Mouse (Mus musculus) kidney, embryonic 15.5 days (tissue): ENCODE measurements around the gene Slc25a54. TPM values are rescaled to one million over a fixed set of nuclear protein-coding genes. Genes with fewer than 3 reads are reported as not detected.

Experiments
- ATAC-seq: fragments of 200-750 bp; cut with Nextera tagmentation; replicated peaks from 2 replicates; pipeline ENCODE4 v1.8.0; 2017; ENCODE audit warnings: moderate TSS enrichment; ENCODE audit not compliant: low FRiP score
- H3K27ac ChIP-seq: fragments of 300-500 bp; sonication (generic); 2 replicates; pipeline ENCODE4 v1.5.1; 2015; ENCODE audit warnings: mild to moderate bottlenecking, inconsistent platforms
- H3K27me3 ChIP-seq: fragments of 300-500 bp; sonication (generic); 2 replicates; pipeline ENCODE4 v1.6.1; 2015; ENCODE audit warnings: inconsistent platforms
- H3K36me3 ChIP-seq: fragments of 300-500 bp; sonication (generic); 2 replicates; pipeline ENCODE4 v1.6.1; 2015; ENCODE audit warnings: inconsistent platforms
- H3K4me1 ChIP-seq: fragments of 300-500 bp; sonication (generic); 2 replicates; pipeline ENCODE4 v1.6.1; 2015; ENCODE audit warnings: inconsistent platforms
- H3K4me2 ChIP-seq: fragments of 300-500 bp; sonication (generic); 2 replicates; pipeline ENCODE4 v1.6.1; 2015; ENCODE audit warnings: moderate library complexity, mild to moderate bottlenecking, inconsistent platforms
- H3K4me3 ChIP-seq: fragments of 300-500 bp; sonication (generic); replicated peaks from 2 replicates; pipeline ENCODE4 v1.5.1; 2015; ENCODE audit warnings: mild to moderate bottlenecking, inconsistent platforms
- H3K9ac ChIP-seq: fragments of 300-500 bp; sonication (generic); 2 replicates; pipeline ENCODE4 v1.6.1; 2015; ENCODE audit warnings: mild to moderate bottlenecking, inconsistent platforms
- H3K9me3 ChIP-seq: fragments of 300-500 bp; sonication (generic); replicated peaks from 2 replicates; pipeline ENCODE4 v1.6.1; 2016; ENCODE audit warnings: inconsistent platforms
- WGBS: fragments of 180-500 bp; shearing (Covaris S2); methylation state at CpG from one replicate; pipeline ENCODE4 v1.1.7; 2015; ENCODE audit warnings: mixed read lengths; 5-methylcytosine and 5-hydroxymethylcytosine counted together
- polyA plus RNA-seq: library from polyadenylated mRNA; unstranded; fragments of >200 nt; fragmentation: Nextera tagmentation; extraction: Ambion mirVana; gene quantifications from 2 replicates; pipeline ENCODE4 v1.2.1, GENCODE M21; 2015

The Slc25a54 gene
- not detected in 2 replicates for polyA plus RNA-seq

DNA sequence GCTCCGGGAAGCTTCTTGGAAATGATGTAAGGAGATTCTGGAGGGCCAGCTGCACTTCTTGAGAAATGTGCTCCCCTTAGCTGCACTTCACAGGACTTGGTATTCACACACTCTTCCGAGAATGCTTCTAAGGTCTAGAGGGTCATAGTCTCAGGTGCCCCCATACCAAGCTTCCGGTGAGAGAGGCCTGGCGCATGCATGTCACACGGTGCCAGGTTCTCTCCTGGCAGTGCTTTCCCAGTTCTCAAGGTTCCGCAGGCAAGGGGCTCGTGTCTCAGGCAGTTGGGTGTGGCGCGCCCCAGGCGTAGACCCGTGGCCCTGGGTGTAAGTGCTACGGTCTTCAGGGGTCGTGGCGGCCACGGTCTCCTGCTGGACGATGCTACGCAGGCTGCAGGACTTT, at the start of gene Slc25a54:
Gene Slc25a54, plus strand, starts transcription at position 301 of the 400 bp plus-strand sequence.
- WGBS, result 94% methylated on average over 17 of the region's 17 CpGs
- Histone ChIP-seq H3K9ac (no peak within 1 kb of the TSS), H3K9me3 (no peaks in the 10 kb centered on the region), H3K4me2 (no peak within 1 kb of the TSS), H3K36me3 (no peaks in the 10 kb centered on the region), H3K27ac (no peak within 1 kb of the TSS), H3K4me3 (no peak within 1 kb of the TSS), H3K27me3 (no peaks in the 10 kb centered on the region), H3K4me1 (no peaks in the 10 kb centered on the region)
- ATAC-seq, result no peak

DNA sequence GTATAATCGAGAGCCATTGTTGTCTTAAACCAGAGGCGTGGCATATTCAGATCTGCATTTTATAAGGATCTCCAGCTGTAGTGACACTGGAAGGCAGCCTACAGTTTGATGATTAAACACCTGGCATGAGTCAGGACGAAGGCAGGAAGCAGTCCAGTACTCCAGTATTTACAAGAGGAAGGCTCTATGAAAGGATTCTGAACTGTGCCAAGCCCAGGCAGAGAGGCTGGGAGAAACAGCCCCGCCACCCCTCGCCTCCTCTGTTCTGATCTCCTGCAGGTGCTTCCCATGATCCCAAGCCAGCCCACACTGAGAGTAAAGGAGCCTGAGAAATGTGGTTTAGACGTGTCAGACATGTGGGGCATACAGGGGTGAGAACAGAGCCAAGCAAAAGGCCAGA, 49.5 kb upstream of the Slc25a54 start:
- H3K4me2 ChIP-seq, result no peak overlapping the region
- H3K4me3 ChIP-seq, result no peak overlapping the region
- no peak overlapping the region for H3K9ac ChIP-seq
- WGBS, result 54% methylated on average over 6 of the region's 6 CpGs
- no peak for ATAC-seq
- peaks cover 24% of the 10 kb centered on the region for H3K4me1 ChIP-seq
- H3K27ac ChIP-seq, result 0 out of 2 replicates have a peak overlapping the region, but pooled peaks have one; percentile 6
- H3K9me3 ChIP-seq, result no peaks in the 10 kb centered on the region
- no peaks in the 10 kb centered on the region for H3K27me3 ChIP-seq
- H3K36me3 ChIP-seq, result no peaks in the 10 kb centered on the region

DNA sequence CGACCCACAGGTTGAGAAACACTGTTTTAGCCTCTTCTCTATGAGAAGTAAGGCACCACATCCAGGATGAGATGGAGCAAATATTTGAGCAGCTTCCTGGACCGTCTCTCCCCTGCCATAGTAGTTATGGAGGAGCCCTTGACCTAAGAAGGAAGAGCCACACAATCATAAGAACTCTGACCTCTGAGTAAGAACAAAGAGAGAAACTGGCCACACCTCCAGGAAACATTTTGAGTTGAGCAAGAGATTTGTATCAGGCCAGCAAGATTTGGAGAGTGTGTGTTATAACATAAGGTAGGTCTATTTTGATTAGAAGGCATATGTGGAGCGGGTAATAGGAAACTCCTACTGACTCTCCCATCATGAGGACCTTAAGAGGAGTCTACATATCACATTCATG, 48.6 kb upstream of the Slc25a54 start:
- Histone ChIP-seq H3K9ac (no peak overlapping the region), H3K4me3 (no peak overlapping the region), H3K36me3 (no peaks in the 10 kb centered on the region), H3K4me1 (peaks cover 17% of the 10 kb centered on the region), H3K27me3 (no peaks in the 10 kb centered on the region), H3K9me3 (no peaks in the 10 kb centered on the region), H3K27ac (no peak overlapping the region), H3K4me2 (no peak overlapping the region)
- no peak for ATAC-seq
- 85% methylated on average over 3 of the region's 3 CpGs for WGBS

DNA sequence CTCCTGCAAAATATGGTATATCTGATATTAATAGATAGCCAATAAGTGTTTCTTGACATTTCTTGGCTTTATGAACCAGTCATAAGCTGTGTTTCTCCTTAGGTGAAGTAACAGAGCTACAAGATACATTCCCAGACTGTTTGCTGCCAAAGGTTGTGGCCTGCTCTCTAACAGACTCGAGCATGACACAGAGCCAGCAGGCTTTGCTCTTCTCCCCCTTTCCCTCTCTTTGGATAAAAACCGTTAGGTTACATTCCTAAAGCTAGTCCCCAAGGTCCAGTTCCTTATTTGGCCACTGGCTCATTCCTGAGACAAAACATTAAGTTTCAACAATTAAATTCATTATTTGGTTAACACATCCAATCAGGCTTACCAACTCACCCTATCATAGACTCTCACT, 48.0 kb upstream of the Slc25a54 start:
- ATAC-seq, result no peak
- Histone ChIP-seq H3K4me2 (no peak overlapping the region), H3K9ac (no peak overlapping the region), H3K36me3 (no peaks in the 10 kb centered on the region), H3K9me3 (no peaks in the 10 kb centered on the region), H3K27me3 (no peaks in the 10 kb centered on the region), H3K27ac (no peak overlapping the region), H3K4me3 (no peak overlapping the region), H3K4me1 (peaks cover 13% of the 10 kb centered on the region)
- 31% methylated on average over 2 of the region's 2 CpGs for WGBS

DNA sequence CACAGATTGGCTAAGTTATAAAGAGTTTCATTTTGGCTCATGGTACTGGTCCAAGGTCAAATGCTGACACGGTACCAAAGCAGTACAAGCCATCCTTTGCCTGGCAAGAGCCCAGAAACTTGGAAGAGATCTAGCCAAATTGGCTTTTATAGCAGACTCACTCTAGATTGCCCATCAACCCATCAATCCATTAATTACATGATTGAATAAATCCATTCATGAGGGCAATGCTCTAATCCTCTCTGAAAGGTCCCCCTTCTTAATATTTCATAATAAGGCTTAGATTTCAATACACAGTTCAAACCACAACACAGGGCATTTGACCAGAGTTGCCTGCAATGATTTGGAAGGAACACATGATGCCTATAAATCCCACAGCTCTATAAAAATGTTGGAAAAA, 45.9 kb upstream of the Slc25a54 start:
- H3K4me2 ChIP-seq, result no peak overlapping the region
- WGBS, result 86% methylated on average over 1 of the region's 1 CpGs
- H3K4me3 ChIP-seq, result no peak overlapping the region
- H3K27ac ChIP-seq, result no peak overlapping the region
- H3K9me3 ChIP-seq, result no peaks in the 10 kb centered on the region
- H3K9ac ChIP-seq, result no peak overlapping the region
- peaks cover 10% of the 10 kb centered on the region; the same call in 1 of the 2 replicates for H3K4me1 ChIP-seq
- H3K36me3 ChIP-seq, result no peaks in the 10 kb centered on the region
- no peak for ATAC-seq
- H3K27me3 ChIP-seq, result no peaks in the 10 kb centered on the region

DNA sequence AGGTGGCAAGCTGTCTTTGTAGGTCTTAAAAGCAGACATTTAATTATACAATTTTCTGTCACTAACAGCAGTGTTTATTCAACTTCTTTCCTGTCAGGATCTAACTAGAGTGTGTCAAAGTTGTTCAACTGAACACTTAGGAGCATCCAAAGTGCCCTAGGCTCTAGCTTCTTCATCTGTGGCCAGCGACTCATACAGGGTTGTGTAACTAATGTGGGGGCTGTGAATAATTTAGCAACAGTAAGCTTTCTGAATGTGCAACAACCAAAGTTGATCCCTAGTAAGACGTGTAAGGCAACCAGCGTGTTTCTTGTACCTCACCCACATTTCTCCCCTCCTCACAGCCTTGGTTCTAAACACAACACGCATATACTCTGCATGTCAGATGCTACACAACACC, 39.4 kb upstream of the Slc25a54 start:
- WGBS, result 89% methylated on average over 4 of the region's 4 CpGs
- Histone ChIP-seq H3K4me3 (no peak overlapping the region), H3K4me2 (no peak overlapping the region), H3K27ac (no peak overlapping the region), H3K36me3 (no peaks in the 10 kb centered on the region), H3K4me1 (no peaks in the 10 kb centered on the region), H3K9ac (no peak overlapping the region), H3K9me3 (no peaks in the 10 kb centered on the region), H3K27me3 (no peaks in the 10 kb centered on the region)
- no peak for ATAC-seq

DNA sequence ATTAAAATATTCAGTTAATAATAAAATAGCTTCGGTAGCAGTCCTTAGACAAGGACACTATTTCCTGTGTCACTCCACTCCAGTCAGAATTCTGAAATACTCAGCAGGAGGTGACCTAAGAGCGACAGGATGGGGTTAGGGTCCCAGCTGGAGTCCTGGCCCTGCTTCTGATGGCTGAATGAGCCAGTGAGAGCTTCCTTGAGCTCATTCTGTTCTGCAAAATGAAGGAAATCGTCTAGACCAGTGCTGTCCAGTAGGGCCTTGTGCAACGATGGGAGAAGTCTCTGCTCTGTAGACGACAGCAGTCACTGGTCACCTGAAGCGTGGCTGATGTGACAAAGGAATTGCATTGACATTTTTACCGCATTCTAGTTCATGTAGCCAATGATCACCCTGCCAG, 36.9 kb upstream of the Slc25a54 start:
- Histone ChIP-seq H3K27me3 (no peaks in the 10 kb centered on the region), H3K4me2 (no peak overlapping the region), H3K4me1 (0 out of 2 replicates have a peak, but pooled peaks cover 4% of the 10 kb centered on the region), H3K4me3 (no peak overlapping the region), H3K36me3 (no peaks in the 10 kb centered on the region), H3K9ac (no peak overlapping the region), H3K27ac (no peak overlapping the region), H3K9me3 (no peaks in the 10 kb centered on the region)
- 76% methylated on average over 7 of the region's 7 CpGs for WGBS
- ATAC-seq, result no peak

DNA sequence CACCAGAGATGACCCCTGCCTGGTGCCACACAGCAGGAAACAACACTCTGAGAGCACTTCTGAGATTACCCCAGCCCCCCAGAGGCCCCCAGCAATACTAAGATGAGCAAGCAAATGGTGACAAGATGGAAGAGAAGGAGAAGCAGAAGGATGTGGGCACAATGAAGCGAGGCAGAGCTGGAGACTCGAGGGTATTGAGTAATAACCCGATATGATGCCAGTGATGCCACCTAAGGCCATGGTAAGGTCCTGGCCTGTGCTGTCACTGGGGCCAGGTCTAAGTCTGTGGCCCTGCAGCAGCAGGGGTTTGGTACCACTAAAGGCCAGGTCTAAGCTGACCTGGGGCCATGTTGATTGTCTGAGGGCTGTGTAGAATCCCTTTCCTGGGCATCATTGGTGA, 33.8 kb upstream of the Slc25a54 start:
- Histone ChIP-seq H3K4me2 (no peak overlapping the region), H3K4me1 (peaks cover 6% of the 10 kb centered on the region; the same call in 1 of the 2 replicates), H3K36me3 (no peaks in the 10 kb centered on the region), H3K27ac (no peak overlapping the region), H3K4me3 (no peak overlapping the region), H3K27me3 (no peaks in the 10 kb centered on the region), H3K9me3 (no peaks in the 10 kb centered on the region), H3K9ac (no peak overlapping the region)
- no peak for ATAC-seq
- 82% methylated on average over 3 of the region's 3 CpGs for WGBS

DNA sequence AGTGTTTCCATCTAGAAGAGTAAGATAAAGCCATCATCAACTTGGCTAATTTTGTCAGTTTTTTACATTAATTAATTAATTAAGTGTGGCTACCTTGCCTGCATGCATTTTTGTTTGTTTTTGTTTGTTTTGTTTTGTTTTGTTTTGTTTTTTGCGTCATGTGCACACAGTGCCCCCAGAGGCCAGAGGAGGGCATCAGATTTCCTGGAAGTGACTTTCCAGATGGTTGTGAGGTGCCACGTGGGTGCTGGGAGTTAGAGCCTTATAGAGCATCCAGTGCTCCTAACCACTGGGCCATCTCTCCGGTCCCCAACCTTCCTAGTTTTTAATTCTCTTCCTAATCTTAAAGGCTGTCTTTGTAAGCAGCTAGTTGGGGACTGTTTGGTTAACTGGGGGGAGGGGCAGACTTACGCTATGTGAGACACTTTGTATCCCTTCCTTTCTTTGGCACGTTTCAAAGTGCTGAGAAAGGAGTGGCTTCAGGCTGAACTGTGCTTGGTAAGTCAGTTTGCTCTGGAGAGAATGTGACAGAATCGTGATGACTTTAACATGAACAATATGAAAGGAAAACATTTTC, 32.5 kb upstream of the Slc25a54 start:
- H3K4me1 ChIP-seq, result peaks cover 8% of the 10 kb centered on the region; the same call in 1 of the 2 replicates
- no peaks in the 10 kb centered on the region for H3K27me3 ChIP-seq
- H3K9ac ChIP-seq, result no peak overlapping the region
- no peaks in the 10 kb centered on the region for H3K36me3 ChIP-seq
- ATAC-seq, result no peak
- H3K4me2 ChIP-seq, result no peak overlapping the region
- H3K4me3 ChIP-seq, result no peak overlapping the region
- WGBS, result 43% methylated on average over 6 of the region's 6 CpGs
- no peak overlapping the region for H3K27ac ChIP-seq
- H3K9me3 ChIP-seq, result no peaks in the 10 kb centered on the region

DNA sequence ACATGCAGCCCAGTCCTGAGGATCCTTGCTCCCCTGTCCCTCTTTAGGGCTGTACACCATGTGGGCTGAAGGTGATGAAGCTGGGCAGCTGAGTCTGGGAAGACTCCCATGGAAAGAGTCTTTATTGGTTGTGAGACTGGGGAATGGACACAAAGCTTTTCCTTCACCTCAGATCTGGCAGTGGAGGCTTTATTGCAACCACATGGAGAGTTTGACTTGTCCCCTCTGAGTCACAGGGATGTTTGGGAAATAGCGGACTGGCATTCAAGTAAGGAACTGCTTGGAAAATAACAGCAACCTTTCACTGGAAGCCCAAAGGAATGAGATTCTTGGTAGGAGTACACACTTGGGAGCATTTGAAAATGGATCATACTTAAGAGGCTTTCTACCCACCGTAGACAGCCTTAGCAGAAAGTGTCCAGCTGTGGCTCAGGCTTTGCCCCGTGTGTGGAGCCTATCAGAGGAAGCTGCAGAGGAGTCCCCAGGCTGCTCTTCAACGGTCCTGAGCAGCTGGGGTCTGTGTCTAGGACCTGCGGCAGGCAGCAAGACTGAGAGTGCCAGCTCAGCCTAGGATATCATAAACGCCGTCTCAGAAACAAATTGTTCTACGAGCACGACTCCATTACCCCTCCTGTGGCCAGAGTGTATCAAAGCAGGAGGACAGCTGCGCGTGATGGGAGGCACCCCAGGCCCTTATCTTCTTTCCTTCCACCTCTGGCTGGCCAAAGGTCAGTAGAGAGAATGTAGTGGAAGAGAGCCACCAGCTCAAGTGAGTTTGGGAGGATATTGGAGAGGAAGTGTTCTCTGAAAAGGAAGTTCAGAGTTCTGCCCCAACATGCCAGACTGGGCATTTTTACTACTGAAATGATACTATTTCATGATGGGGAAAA, 29.0 kb upstream of the Slc25a54 start:
- Histone ChIP-seq H3K27ac (no peak overlapping the region), H3K27me3 (no peaks in the 10 kb centered on the region), H3K4me3 (no peak overlapping the region), H3K9ac (no peak overlapping the region), H3K9me3 (no peaks in the 10 kb centered on the region), H3K4me1 (peaks cover 8% of the 10 kb centered on the region; the same call in 1 of the 2 replicates), H3K36me3 (no peaks in the 10 kb centered on the region), H3K4me2 (no peak overlapping the region)
- ATAC-seq, result no peak
- 25% methylated on average over 11 of the region's 11 CpGs for WGBS

DNA sequence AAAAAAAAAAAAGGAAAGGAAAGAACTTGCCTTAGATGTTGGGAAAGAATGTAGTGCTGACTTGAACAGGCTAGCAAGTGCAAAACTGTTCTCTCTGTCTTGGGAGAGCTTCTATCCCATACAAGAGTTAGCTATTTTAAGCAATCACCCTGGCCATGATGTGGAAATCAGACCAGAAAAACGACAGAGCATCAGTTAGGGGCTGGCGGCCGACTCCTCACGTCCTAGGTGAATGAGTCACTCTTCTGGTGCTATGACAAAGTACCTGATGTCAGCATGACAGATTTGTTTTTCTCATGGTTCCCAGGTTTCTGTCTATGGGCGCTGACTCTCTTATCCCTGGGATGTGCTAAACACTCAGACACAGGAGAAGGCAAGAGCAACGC, 28.3 kb upstream of the Slc25a54 start:
- H3K27me3 ChIP-seq, result no peaks in the 10 kb centered on the region
- no peak overlapping the region for H3K4me2 ChIP-seq
- WGBS, result 86% methylated on average over 6 of the region's 6 CpGs
- H3K36me3 ChIP-seq, result no peaks in the 10 kb centered on the region
- H3K4me3 ChIP-seq, result no peak overlapping the region
- ATAC-seq, result no peak
- H3K9ac ChIP-seq, result no peak overlapping the region
- H3K4me1 ChIP-seq, result peaks cover 8% of the 10 kb centered on the region; the same call in 1 of the 2 replicates
- no peaks in the 10 kb centered on the region for H3K9me3 ChIP-seq
- H3K27ac ChIP-seq, result no peak overlapping the region

DNA sequence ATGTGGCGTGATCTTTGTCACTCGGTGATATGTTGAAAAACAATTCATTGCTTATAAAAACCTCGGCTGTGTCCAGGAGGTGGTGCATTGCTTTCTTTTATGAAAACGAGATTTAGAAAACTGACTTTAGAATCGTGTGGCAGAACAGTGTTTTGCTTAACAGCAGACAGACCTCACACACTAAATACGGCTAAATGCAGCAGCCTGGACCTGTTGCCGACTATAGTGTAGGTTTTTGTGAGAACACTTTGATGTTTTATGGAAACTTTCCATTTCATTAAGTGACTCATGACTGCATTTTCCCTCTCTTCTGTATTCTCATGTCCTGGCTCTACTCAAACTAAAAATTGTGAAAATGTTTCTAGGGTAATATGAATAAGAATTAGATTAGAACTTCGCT, 20.4 kb upstream of the Slc25a54 start:
- no peaks in the 10 kb centered on the region for H3K36me3 ChIP-seq
- H3K4me3 ChIP-seq, result no peak overlapping the region
- no peak overlapping the region for H3K4me2 ChIP-seq
- no peak overlapping the region for H3K9ac ChIP-seq
- H3K27me3 ChIP-seq, result 0 out of 2 replicates have a peak, but pooled peaks cover 5% of the 10 kb centered on the region
- no peaks in the 10 kb centered on the region for H3K4me1 ChIP-seq
- H3K27ac ChIP-seq, result no peak overlapping the region
- WGBS, result 70% methylated on average over 8 of the region's 8 CpGs
- no peak for ATAC-seq
- no peaks in the 10 kb centered on the region for H3K9me3 ChIP-seq
